Mouse (Mus musculus) spleen, postnatal 36 days (tissue): ENCODE data around the gene Cercam.
"Not testable (repeated sequence)": the region's sequence is repeated elsewhere in the genome, so short reads cannot be mapped to it uniquely, and the experiment has no call there.

Experiments used
- DNase-seq, 2 experiments: peaks; one replicate each; pipeline ENCODE4 v3.0.0; 2022; ENCODE audit warnings: low spot score in 2 of 2, mixed read lengths in 1 of 2

Cercam gene

GRCm38 (mm10) chr2:29853736-29854135 is 15.2 kb upstream of the Cercam start:
- no peak for DNase-seq

GRCm38 (mm10) chr2:29855585-29856210 is 13.3 kb upstream of the Cercam start:
- DNase-seq = no peak

GRCm38 (mm10) chr2:29856451-29857260 is 12.3 kb upstream of the Cercam start:
- no peak for DNase-seq

DNA sequence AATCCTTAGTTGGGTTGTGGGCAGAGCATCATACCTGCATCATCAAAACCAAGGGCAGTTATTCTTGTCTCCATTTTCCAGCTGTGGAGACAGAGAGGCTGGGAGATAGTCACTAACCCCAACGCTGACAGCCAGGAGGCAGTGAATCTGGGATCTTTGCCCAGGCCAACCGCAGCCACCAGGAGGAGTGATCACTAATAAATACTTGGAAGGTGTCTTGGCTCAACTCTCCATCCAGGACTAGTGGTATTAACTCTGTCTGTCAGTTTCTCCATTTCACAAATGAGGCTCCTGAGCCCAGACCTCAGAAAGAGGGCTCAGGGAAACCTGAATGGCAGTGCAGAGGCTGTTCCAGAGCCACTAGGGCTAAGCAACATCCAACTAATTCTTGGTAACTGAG is 11.6 kb upstream of the Cercam start:
- DNase-seq = no peak

GRCm38 (mm10) chr2:29857967-29858366 is 11.0 kb upstream of the Cercam start:
- no peak for DNase-seq

DNA sequence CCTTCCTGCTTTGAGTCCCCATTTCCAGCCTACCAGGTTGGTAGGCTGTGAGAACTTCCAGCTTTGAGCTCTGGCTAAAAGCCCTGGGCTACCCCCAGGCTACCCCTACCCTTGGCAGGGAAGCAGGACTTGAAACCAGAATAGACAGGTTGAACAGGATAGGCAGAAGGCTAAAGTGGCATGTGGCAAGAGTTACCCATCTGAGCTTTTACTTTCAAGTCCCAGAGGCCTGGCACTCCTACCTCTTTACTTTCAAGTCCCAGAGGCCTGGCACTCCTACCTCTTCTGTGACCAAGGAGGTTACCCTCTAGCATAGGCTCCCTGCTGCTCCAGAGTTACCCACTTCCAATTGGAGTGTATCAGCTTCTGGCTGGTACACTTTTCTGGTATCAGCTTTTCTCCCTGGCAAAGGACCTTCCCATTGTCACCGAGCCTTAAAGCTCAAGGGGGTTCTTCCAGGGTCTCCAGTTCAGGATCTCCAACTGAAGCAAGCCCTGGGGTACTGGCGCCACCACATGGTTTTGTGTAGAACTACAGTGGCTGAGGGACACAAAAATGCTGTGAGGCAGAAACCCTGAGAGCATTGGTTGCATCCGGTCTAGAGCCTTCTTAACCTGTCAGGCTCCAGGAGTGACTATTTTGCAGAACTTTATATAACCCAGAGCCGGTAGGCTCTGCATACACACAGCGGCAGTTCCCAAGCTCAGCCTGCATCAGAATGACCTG is 10.1 kb upstream of the Cercam start:
- DNase-seq = peak in 1 of 2 experiments; percentile 13

GRCm38 (mm10) chr2:29865125-29865524 is 3.8 kb upstream of the Cercam start:
- no peak for DNase-seq

DNA sequence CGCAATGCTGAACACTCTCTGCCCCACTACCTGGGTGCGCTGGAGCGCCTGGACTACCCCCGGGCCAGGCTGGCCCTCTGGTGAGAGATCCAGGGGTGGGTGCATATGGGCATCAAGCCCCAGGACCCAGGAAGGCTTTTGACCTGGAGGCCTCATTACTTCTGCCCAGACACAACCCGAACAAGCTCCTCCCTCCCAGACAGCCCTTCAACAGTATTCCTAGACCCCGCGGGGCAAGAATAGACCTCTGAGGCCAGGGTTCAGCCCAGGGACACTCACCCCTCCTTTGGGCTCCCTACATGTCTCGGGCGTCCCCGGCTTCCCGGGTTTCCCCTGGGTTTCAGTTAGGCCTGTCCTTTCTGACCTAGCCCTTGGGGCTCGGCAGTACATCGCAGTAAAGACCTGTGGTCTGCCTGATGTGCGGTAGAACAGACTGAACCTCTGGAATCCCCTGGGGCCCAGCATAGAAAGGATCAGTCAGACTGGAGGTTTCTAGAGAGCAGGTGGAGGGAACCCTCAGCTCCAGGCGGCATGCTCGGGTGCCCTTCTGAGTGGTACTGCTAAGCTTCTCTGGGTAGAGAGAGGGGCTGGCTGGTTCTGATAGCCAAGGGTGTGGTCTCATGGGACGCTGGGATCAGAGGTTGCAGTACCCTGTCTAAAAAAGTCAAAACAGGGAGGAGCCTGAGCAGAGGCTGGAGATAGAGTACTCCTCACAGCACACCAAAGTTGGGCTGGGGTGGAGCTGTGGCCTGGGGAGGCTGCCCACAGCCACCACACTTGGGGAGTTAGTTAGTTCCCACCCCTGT is 885 bp downstream of the Cercam start:
- peak; percentile 66 to 78 for DNase-seq

DNA sequence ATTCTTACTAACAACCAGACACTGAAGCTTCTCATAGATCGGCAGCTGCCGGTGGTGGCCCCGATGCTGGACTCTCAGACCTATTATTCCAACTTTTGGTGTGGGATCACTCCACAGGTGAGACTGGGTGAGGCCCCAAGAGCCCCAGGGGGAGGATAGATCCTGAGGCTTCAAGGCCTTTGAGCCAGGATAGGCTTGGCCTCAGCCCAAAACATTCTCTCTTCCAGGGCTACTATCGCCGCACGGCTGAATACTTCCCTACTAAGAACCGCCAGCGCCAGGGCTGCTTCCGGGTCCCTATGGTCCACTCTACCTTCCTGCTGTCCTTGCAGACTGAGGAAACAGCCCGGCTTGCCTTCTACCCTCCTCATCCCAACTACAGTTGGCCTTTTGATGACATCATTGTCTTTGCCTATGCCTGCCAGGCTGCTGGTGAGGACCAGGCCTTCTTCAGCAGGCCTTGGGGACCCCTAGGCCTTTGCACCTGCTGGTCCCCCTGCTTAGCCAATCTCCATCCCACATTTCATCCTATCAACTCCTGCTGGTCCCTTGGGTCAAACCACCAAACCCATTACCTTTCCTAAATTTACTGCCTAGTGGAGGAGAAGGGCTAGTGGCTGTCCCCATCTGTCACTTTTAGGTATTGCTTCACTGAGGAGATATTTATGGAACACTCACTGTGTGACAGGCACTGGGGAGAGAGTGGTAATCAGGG is 3.8 kb downstream of the Cercam start:
- DNase-seq = no peak

DNA sequence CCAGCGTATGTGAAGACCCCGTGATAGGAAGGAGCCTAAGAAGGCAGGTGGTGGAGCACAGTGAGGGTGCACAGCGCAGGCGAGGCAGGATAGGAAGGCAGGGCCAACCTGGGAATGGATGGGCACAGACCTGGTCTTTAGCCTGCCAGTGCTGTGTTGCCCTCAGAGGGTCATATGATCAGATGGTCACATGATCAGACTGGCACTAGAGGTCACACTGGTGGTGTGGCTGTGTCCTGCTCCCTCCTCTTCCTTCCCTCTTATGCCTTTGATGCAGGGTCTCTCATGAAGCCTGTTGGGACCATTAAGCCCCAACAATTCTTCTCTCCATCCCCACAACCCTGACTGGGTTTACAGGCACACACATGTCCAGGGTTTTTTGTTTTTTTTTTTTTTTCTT is 4.8 kb downstream of the Cercam start:
- DNase-seq = no peak

GRCm38 (mm10) chr2:29878061-29878460 is 9.1 kb downstream of the Cercam start:
- DNase-seq = no peak

DNA sequence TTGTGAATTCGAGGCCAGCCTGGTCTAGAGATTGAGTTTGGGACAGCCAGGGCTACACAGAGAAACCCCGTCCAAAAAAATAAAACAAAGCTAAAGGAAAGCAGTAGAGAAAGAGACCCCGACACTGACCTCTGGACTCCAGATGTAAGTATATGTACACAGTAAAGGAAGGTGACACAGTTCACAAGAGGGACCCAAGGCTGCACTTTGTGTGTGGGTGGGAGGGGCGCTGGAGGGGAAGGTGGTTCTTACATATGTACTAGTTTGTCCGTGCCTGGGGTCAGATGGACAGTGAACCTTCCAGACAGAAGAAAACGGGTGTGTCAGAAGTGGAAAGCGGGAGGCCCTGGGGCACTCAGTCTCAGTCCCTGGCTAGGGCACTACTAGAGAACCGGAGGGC is 10.2 kb downstream of the Cercam start:
- DNase-seq = no peak

DNA sequence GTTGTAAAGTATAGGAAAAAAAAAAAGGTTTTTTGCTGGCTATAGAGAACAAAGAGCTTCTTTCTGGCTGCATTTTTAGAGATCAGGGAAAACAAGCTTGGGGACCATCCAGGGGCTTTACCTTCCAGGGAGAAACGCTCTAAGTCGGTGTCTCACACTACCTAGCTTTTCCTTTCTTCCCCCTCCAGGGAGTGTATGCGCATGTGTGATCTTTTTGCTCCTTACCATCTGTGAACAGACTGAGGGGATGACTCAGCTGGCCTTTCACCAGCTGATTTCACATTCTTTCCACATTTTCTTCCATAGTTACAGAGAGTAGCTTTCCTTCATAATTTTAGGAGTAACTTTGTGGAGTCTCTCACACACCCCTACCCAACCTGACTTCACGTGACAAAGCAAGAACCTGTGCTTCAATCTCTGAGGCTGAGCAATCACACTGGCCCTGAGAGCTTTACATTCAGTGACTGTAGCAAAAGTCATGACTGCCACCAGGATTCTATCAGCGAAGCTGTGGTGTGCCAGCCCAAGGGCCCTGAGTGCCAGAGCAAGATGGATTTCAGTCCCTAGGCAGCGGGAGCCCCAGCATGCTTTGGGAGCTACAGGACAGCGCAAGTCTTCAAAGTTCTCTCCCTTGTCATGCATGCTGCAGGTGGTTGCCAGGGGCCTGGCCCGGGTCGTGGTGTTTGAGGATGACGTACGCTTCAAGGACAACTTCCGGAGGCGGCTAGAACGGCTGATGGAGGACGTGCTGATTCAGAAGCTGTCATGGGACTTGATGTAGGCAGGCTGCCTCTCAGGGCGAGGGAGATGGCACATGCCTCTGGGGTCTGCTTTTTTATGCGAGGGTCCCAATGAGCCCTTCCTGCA is 11.2 kb downstream of the Cercam start:
- DNase-seq = no peak

DNA sequence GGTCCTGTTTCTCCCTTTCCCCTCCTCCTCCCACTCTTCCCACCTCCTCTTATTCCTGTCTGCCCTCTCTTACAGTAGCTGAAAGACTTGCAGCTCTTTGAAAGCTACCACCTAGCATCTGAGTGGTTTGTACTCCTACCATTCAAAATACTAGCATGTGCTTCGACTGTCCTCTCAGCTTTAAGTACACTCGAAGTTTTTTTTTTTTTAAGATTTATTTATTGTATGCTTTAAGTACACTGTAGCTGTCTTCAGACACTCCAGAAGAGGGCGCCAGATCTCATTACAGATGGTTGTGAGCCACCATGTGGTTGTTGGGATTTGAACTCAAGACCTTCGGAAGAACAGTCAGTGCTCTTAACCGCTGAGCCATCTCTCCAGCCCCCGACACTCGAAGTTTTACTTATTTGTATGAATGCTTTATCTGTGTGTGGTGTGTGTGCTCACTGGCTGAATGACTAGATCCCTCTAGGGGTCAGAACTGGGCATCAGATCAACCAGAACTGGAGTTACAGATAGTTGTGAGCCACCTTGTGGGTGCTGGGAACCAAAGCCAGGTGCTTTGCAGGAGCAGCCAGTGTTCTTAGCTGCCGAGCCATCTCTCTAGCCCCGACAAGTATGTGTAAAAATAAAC is 17.8 kb downstream of the Cercam start:
- DNase-seq = not testable (repeated sequence)

- peak; percentile 100 for DNase-seq
Observed at GRCm38 (mm10) chr2:29889066-29889944, 20.3 kb downstream of the Cercam start, which contains the start of gene Odf2. TSS of gene Odf2 (plus strand) at chr2:29889221.

DNA sequence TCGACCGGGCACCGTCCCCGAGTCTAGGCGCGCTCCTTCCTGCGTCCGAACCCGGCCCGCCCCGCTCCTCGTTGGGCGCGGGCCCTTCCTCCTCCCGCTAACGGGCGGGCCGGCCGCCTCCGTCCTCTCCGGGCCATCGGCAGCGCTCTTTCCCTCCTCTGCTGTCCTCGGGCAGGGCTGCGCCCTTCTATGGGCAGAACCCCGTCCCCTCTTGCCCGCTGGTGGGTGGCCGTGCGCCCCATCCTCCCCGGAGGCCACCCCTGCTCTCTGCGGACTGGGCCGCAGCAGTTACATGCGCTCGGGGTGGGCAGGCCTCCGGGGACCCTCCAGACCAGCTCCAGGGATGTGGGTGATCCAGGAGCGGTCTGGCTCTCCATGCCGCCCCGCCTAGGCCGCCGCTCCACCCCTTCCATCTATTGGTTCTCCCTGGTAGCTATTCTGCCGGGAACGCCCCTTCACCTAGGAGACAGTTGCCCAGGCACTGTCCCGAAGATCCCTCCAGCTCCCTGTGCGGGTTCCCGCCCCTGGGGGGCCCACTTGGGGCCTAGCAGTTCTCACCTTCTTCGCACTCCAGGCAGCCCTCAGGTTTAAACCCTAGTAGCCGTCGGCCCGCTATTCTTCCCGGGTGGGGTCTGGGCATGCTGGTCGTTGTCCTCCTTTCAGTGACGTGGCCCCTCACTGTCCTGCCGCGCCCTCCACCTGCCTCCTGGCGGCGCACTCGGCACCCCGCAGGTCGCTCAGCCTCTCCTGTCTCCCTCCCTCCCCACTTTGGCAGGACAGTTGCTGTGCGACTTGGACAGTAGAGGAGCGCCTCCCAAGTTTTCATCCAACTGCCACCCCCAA is 21.2 kb downstream of the Cercam start:
- DNase-seq = peak; percentile 76 to 84

GRCm38 (mm10) chr2:29891773-29892172 is 22.8 kb downstream of the Cercam start:
- DNase-seq = no peak

GRCm38 (mm10) chr2:29896071-29896470 is 27.1 kb downstream of the Cercam start:
- DNase-seq = no peak
